Mouse (Mus musculus) embryonic stem cell, embryonic (primary cell): Measurements from ENCODE around the gene Srgap1.

Experiments used
- CTCF ChIA-PET, 4 experiments: fragments of 300-600 bp in 2 of 4; fragments of 350-600 bp in 2 of 4; sonication (Branson Sonifier 250); formaldehyde crosslinking; loops; one replicate each; lab custom pipeline; 2022; ENCODE audit warnings: inconsistent platforms in 2 of 4; lab: Charles Lee
- POLR2A ChIA-PET, 4 experiments: fragments of 300-600 bp in 2 of 4; fragments of 350-600 bp in 2 of 4; sonication (Branson Sonifier 250); formaldehyde crosslinking; loops; one replicate each; lab custom pipeline; 2022; ENCODE audit warnings: antibody characterized with exemption in 4 of 4, inconsistent platforms in 1 of 4; lab: Charles Lee

The Srgap1 gene

DNA sequence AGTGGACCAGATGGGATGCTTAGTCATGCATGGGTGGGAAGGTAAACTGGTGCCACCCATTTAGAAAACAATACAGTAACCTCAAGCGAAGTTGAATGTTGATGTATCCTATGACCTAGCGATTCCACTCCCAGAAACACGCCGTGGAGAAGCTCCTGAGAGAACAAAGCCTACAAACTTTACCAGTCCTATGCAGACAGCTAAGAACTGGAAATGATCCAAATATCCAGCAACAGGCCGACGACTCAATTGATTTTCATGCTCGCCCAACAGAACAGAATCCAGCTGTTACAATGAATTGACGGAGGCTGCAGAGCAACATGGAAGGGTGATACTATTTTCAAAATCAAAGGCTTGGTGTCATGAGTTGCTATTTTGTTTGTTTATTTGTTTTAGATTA is 54.5 kb downstream of the Srgap1 start:
- ChIA-PET POLR2A (interaction anchor here in 1 of 4 experiments (0.9 to 1.1 kb wide), 2 partner anchors 12 to 14 kb away, joined by 3 read pairs; no protein-coding TSS in a partner anchor), CTCF (no interaction called here)

DNA sequence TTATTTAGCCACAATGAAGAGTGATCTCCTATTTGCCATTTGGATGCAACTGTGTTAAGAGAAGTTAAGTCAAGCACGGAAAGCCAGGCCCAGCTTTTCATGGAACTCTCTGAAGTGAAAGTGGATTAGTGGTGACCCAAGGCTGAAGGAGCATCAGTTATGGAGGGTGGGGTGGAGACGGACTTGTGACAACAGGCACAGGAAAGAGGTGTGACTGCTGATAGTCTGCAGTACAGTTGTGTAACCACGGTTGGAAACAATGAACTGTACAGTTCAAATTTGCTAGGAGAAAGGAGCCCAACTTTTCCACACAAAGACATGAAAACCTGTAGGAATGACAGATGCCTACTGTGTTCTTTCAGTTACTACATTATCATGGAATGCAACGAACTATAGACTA is 60.1 kb downstream of the Srgap1 start:
- ChIA-PET CTCF (no interaction called here), POLR2A (no interaction called here)

DNA sequence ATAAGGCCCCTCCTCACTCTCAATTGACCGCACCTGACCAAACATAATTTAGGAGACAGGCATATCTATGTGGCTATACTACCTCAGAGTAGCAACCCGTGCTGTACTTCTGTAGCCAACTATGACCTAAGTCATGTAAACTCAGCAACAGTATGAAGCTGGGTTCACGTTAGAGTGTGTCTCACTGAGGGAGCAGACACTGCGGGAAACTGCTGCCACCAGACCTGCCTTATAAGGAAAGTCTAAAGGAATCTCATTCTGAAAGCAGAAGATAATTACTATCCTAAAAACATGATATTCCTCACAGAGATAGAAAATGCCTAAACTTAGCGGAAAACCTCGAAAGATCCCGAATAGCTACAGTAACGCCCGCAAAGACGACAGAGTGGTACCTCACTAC is 62.2 kb downstream of the Srgap1 start:
- ChIA-PET POLR2A (interaction anchor here in 1 of 4 experiments (0.6 kb wide), 1 partner anchor 124 kb away, joined by 3 read pairs; no protein-coding TSS in a partner anchor), CTCF (no interaction called here)

DNA sequence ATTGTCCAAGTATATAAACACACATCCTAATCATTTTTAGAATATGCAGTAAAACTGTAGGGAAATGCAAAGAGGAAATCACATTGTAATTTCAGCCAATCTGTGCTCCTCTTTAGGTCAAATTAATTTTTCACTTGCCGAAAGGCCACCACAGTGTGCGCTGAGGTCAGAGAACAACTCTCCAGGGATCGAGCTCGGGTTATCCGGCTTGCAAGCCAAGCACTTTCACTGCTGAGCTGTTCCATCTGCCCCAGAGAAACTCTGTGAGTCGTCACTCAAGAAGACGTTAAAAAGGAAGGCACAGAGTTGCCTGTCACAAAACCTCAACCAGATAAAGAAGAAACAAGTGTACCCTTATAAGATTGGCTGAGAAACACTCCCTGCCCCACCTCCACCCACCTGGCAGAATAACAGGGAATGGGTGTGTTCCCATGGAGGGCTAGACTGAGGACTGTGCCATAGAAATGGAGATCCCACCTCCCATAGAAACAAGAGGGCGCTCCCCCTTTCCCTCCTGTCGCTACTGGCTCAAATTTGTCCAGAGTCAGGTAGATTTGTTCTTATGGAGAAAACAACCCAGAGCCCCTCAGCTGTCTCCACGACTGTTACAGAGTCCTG is 63.0 kb downstream of the Srgap1 start:
- CTCF ChIA-PET: interaction anchor here in 1 of 4 experiments (0.5 kb wide), 1 partner anchor 708 kb away, joined by 3 read pairs; no protein-coding TSS in a partner anchor
- POLR2A ChIA-PET: no interaction called here

DNA sequence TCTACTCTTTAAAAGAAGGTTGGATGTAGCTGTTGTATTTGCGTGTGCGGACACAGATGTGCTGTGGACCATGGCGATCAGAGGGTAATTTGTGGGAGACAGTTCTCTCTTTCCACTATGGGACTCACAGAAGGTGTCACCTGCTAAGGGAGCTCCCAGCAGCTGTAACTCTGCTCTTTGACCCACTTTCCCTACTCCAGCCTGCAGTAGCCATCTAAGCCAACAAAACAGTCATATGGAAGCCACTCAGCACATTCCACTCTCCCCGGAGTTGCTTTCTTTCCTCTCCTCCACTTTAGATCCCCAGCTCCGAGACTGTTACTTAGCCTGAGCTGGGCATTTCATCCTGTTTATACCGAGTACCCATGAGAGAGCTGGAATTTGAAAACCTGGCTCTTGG is 71.8 kb downstream of the Srgap1 start:
- POLR2A ChIA-PET: interaction anchor here in 1 of 4 experiments (0.6 kb wide), 1 partner anchor 201 kb away, joined by 4 read pairs; no protein-coding TSS in a partner anchor
- CTCF ChIA-PET: interaction anchor here in 1 of 4 experiments (0.6 kb wide), 1 partner anchor 78 kb away, joined by 3 read pairs; no protein-coding TSS in a partner anchor

DNA sequence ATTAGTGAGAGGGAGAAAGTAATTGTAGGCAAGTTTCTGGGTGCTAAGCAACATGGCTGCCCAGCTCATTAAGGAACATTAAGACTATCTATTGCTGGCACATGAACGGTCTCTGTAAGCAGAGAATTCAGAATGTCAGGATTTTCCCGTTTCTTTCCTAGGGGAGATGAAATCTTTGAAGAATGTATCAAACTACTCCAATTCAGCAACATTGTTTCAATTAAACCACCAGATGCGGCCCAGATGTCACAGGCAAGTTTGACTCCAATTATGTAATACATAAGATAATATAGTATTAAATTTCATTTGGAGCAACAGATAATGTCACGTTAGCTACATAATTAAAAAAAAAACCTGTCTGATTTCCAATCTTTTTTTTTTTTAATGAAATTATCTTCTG is 72.5 kb downstream of the Srgap1 start:
- ChIA-PET CTCF (no interaction called here), POLR2A (no interaction called here)

DNA sequence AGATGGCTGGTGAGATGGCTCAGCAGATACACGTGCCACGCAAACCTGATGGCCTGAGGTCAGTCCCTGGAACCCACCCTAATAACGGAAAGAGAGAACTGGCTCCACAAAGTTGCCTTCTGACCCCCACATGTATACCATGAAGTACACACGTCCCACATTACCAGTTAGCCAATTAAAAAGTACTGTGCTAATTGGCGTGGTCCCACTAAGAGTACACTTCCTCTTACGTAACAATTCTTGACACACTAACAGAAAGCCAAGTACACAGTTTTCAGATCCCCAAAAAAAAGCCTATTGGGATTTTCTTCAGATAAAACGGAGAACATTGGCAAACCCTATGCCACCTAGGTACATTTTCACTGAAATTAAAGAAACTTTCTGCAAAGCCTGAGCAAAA is 73.8 kb downstream of the Srgap1 start:
- ChIA-PET POLR2A (no interaction called here), CTCF (no interaction called here)

DNA sequence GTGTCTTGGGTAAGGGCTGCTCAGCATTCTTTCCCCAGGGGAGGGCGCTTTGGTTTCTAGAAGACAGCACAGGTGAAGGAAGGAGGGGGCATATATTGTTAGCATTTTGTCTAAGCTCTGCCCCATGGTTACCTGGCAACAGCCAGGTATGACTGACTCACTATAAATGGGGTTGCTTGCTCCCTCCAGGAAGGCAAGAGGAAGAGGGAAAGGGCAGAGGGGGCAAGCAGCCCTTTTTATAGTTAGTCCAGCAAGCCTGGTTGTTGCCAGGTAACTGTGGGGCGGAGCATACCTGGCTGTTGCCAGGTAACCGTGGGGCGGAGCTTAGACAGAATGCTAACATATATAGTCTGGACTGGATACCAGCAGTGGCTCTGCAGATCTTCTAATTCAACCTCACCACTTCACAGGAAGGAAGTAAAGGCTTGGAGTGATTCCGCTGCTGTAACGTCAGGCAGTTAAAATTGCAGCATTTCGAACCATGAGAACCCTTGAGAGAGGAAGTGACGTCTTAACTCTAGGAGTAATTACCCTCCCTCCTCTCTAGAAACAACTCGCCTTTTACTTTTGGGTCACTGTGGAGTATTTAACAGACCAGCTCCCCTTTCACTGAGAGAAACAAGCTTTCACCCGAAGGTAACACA is 74.7 kb downstream of the Srgap1 start:
- ChIA-PET CTCF (no interaction called here), POLR2A (interaction anchor here in 1 of 4 experiments (0.6 kb wide), 1 partner anchor 572 kb away, joined by 3 read pairs; no protein-coding TSS in a partner anchor)

DNA sequence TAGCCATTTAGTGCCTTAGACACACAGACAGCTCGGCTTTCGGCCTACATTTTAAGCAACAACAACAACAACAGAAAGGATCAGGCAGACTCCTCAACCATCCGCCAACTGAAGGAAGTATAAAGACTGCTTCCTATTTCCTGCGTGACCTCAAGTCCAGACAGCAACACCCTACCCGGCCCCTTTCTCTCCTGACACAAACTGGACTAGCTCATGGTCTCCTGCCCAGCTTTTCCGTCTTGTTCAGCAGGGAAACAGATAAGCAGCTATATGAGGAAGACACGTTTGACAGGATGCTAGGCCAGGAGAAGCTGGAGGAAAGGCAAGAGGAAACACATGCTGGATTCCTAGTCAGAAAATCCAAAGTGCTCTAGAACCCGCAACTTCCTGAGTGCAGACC is 75.5 kb downstream of the Srgap1 start:
- CTCF ChIA-PET: no interaction called here

DNA sequence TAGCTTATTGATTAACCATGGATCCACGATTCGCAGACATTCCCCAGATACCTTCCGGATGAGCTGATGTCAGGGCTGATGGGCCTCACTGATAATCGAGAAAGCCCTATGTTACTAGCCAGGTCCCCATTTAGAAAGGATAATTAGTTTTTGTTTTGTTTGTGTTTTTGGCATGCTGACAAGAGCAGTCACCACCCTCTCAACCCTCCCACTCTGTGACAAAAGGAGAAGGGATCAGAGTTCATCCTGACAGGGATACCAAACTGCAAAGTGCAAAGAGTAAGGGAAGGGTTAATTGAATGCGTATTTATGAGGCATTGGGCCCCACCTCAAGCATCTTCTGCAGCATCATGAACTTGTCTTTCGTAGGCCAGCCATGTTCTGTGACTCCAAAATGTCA is 76.2 kb downstream of the Srgap1 start:
- ChIA-PET CTCF (interaction anchor here in 1 of 4 experiments (0.5 kb wide), 1 partner anchor 35 kb away, joined by 9 read pairs; no protein-coding TSS in a partner anchor), POLR2A (no interaction called here)

More for the DNA sequence above, 75.5 kb downstream of the Srgap1 start:
- POLR2A ChIA-PET: no interaction called here

DNA sequence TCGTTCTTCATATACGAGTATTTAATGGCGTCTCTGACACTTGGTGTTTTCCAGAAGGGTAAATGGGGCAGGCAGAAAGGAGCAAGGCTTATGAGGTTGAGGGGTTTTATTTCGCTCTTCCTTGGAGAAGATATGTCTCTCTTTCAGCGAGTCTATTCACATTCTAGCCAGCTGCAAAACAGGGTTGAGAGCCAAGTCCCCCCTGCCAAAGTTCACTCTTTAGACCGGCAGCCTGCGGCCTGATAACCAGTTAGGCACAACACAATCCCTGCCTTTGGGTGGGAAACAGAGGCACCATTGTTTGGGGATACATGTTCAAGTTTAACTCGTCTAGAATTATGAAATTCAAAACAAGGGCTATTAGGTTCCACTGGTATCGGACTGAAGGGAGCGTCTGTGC is 83.0 kb downstream of the Srgap1 start:
- POLR2A ChIA-PET: no interaction called here

DNA sequence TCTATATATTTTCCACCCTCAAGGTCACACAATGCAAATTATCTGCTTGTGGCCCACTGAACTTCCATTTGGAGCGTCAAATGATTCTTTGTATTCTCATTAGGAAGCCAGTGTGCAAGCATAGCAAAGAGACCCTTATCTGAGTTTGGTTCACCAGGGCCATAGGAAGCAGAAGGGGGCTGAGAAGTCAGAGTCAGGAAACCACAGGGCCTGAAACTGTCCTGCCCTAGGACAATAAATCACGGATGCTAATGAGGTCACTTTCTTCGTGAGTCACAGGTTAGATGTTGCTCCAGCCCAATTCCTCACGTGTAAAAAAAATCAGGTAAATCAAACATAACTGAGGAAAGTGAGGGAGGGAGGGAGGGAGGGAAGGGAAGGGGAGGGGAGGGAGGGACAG is 85.1 kb downstream of the Srgap1 start:
- ChIA-PET POLR2A (no interaction called here), CTCF (no interaction called here)

More for the DNA sequence above, 83.0 kb downstream of the Srgap1 start:
- CTCF ChIA-PET: no interaction called here

DNA sequence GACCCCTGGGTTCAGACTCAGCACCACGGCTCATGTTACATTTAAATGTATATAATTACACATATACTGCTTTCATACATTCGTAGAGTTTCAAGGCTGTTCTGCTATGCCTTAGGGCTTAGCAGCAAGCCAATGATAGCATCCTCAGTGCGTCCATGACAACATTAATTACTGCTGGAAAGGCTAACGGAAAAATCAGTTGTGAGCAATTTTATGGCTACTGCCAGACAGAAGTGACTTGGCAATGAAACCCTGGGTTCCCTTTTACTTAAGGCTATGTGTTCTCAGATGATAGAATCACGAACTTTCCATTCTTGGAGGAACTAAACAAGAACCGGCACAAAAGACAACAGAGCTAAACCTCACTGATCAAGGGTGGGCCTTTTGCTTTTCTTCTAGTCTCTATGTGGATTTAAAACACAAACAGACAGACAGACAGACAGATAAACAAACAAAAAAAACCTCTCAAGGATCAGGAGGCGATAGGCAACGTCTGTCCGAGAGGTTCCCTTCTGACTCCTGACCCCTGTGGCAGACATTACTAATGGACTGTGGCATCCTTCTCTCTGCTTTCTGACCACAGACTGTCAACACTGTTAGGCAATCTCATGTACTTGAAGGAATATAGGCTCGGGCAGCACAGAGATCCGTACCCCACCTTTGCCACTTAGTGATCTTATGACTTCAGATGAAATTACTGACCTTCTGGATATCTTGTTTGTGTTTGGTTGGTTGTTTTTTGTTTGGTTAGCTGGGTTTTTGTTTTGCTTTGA is 85.8 kb downstream of the Srgap1 start:
- POLR2A ChIA-PET: no interaction called here

DNA sequence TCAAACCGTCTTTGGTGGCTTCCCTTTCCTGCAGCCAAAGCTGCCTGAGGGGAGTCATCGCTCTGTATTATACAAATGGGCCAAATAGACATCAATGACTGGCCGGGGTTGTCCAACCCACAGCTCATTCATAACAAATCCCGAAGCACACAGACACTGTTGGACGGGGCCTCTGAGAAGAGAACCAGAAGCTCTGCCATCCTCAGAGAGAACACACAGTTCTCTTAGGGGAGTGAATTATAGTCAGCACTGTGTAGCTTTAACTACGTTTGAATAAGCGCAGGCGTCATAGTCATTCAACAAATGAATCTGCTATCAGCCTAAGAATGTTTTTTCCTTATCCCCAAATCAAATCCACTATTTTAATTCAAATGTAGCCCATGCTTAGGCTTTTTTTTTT is 88.4 kb downstream of the Srgap1 start:
- POLR2A ChIA-PET: interaction anchor here in 1 of 4 experiments (0.5 to 0.6 kb wide), 2 partner anchors 42 to 475 kb away, joined by 3 to 4 read pairs; no protein-coding TSS in a partner anchor
- CTCF ChIA-PET: interaction anchor here in 1 of 4 experiments (1.5 kb wide), 1 partner anchor 96 kb away, joined by 4 read pairs; no protein-coding TSS in a partner anchor

More for the DNA sequence above, 85.8 kb downstream of the Srgap1 start:
- CTCF ChIA-PET: no interaction called here

DNA sequence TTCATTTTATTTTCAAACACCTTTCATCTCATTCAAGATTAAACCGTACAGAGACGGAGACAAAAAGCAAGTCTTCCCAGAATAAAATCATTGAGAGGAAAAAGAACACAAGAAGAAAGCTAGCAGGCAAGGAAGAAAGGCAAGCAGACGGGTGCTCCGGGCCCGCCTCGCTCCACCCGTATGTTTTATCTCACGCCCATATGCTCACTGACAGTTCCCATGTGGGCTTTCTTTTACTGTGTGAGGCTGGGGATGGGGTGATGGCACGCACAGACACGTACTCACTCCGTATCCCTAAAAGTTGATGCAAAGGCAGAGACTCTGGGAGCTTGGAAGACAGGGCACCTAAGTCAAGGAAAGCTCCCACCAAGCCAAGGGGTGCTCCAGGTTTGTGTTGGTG is 90.6 kb downstream of the Srgap1 start:
- POLR2A ChIA-PET: interaction anchor here in 1 of 4 experiments (1.3 kb wide), 1 partner anchor 35 kb away, joined by 4 read pairs; no protein-coding TSS in a partner anchor
- CTCF ChIA-PET: no interaction called here

DNA sequence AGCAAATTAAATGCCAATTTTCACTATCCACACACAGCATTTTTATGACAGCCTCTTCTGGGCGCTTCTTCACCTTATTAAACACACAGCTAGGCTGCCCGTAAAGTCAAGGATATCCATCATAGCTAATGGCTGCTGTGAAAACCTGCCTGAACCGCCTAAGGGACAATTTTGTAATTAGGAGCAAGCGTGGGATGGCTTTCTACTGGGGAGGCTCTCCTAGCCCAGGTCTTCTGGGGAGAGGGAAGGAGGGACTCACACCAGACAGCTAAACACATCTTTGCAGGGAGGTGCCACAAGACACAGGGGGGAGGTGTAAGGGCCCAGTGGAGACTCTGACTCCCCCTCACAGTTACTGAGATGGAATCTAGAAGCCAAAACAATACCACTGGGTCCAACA is 91.4 kb downstream of the Srgap1 start:
- CTCF ChIA-PET: interaction anchor here in 1 of 4 experiments (0.8 kb wide), 1 partner anchor 91 kb away, joined by 3 read pairs; the partner anchor contains the start of gene Srgap1
- POLR2A ChIA-PET: interaction anchor here in 1 of 4 experiments (0.6 to 1.3 kb wide), 2 partner anchors 70 to 96 kb away, joined by 3 read pairs; no protein-coding TSS in a partner anchor

DNA sequence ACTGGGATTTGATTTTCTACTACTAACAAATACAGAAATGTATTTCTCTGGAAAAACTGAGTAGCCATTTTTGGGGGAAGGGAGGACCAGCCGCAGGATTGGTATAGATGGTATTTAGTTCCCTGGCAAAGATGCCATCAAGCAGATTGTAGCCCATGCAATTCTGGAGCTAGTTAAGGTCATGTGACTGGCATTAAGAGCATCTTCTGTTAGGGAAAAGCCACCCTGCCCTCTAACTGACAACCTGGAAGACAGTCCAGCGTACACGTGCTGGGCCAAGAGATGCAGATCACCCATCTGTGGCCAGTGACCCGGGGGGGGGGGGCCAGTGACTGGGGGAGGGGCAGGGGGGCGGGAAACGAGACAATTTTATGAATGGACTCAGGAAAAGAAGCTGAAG is 92.2 kb downstream of the Srgap1 start:
- CTCF ChIA-PET: interaction anchor here in 1 of 4 experiments (0.8 kb wide), 1 partner anchor 92 kb away, joined by 3 read pairs; the partner anchor contains the start of gene Srgap1
- POLR2A ChIA-PET: interaction anchor here in 1 of 4 experiments (0.6 to 1.3 kb wide), 4 partner anchors 55 to 137 kb away, joined by 3 read pairs; no protein-coding TSS in a partner anchor

DNA sequence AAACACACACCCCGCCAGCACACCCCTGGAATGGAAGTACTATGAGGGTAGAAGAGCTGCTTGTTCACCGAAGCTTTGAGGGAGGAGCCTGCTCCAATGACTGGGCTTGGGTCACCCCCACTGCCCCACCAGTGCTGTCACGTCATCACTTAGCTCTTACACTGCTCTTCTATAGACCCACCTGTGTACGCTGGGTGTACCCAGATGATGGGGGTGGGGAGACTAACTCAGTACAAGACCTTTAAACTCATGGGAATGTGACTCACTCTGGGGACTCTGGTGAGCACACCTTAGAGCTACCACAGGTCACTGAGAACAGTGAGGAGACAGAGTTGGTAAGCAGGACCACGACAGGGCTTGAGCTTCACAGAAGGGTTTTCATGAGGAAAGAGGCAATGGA is 94.1 kb downstream of the Srgap1 start:
- POLR2A ChIA-PET: no interaction called here

DNA sequence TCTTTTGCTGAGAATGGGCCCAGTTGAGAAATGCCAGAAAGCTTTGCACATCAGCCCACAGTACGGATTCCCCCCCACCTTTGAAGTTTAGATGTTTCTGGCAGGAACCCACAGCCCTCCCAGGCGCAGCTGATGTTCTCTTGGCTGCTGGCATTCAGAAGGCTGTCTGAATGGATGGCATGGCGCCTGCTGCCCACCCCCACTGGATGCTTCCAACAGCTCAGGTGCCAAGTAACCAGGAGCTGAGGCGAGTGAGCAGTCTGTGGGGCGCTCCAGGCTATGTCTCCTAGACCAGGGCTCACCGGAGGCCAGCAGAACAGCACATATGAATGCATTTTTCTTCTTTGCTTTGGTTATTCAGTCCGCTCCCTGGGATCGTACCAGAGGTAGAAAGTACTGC is 100.9 kb downstream of the Srgap1 start:
- ChIA-PET POLR2A (interaction anchor here in 1 of 4 experiments (1.4 kb wide), 1 partner anchor 11 kb away, joined by 3 read pairs; no protein-coding TSS in a partner anchor), CTCF (no interaction called here)

More for the DNA sequence above, 94.1 kb downstream of the Srgap1 start:
- CTCF ChIA-PET: no interaction called here
